Mouse (Mus musculus) brain, embryonic 14.5 days (tissue): Measurements from ENCODE around the gene Tekt4.

Experiments
- CTCF ChIP-seq: fragments of 200-500 bp; IDR thresholded peaks from 2 replicates; pipeline ENCODE4 v1.5.1; 2012; ENCODE audit warnings: inconsistent platforms, mild to moderate bottlenecking, moderate library complexity, borderline replicate concordance; ENCODE audit not compliant: insufficient read depth, insufficient read length; ENCODE audit errors: extremely low read depth
- POLR2A ChIP-seq: fragments of 200-500 bp; IDR thresholded peaks from 2 replicates; pipeline ENCODE4 v1.6.1; 2012; ENCODE audit warnings: mild to moderate bottlenecking, inconsistent platforms, borderline replicate concordance; ENCODE audit not compliant: poor library complexity, insufficient read depth, insufficient read length, severe bottlenecking; ENCODE audit errors: extremely low read depth

DNA sequence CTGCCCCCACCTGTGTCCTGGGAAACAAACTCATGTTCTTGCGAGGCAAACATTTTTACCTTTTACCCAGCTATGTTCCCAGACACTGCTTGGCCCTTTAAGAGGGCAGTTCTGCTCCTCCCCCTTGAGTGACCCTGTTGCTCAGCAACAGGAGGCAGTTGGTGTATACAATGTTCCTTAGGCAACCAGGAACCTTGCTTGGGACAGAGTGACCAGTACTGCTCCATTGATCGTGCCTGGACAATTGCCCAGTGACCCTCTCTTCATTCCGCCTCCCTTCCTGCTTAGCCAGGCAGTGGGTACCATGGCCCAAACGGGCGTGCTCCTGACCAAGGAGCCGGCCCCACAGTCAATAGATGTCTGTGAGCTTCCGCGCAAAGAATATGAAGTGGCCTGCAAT is 17.0 kb downstream of the Tekt4 start:
- TF ChIP-seq CTCF (no peak), POLR2A (no peak)
